8 mouse cellular contexts compared by ENCODE assay signal in genomic region chr8:84979599-84980421, GRCm38 (mm10). TPM values are rescaled to one million over a fixed set of nuclear protein-coding genes. Genes with fewer than 3 reads are reported as not detected.
DNase-seq lines count a peak whose midpoint lies in the region; ATAC-seq lines count a peak whose summit lies in the region.

No protein-coding gene starts in this region.

- peak overlapping the region; percentile 83 for H3K9ac ChIP-seq in heart, embryonic 14.5 days (ENCODE audit: low read length)
- peak overlapping the region; percentile 96 for H3K9ac ChIP-seq in liver, embryonic 13.5 days
- peak overlapping the region; percentile 22; the same call in 1 of the 2 replicates for H3K9ac ChIP-seq in stomach, embryonic 15.5 days

- WGBS in heart, embryonic 14.5 days: 3% methylated on average over 42 of the region's 42 CpGs
- 5% methylated on average over 38 of the region's 42 CpGs for WGBS in liver, embryonic 13.5 days (ENCODE audit: insufficient replicate concordance)
- 5% methylated on average over 42 of the region's 42 CpGs for WGBS in stomach, embryonic 15.5 days

- H3K36me3 ChIP-seq in heart, embryonic 14.5 days (ENCODE audit: control insufficient read depth, insufficient read depth, low read length): peaks cover 4% of the 10 kb centered on the region
- H3K36me3 ChIP-seq in liver, embryonic 13.5 days: peaks cover 5% of the 10 kb centered on the region
- H3K36me3 ChIP-seq in stomach, embryonic 15.5 days: no peaks in the 10 kb centered on the region

- H3K4me3 ChIP-seq in heart, embryonic 14.5 days (ENCODE audit: control insufficient read depth in 1 of 2, insufficient read depth in 1 of 2, low read depth in 1 of 2, low read length in 2 of 2): peak overlapping the region; percentile 43 to 62
- H3K4me3 ChIP-seq in liver, embryonic 13.5 days (replicated peaks): peak overlapping the region; percentile 76
- peak overlapping the region; percentile 67 for H3K4me3 ChIP-seq in stomach, embryonic 15.5 days (replicated peaks)

- H3K4me2 ChIP-seq in heart, embryonic 14.5 days (ENCODE audit: low read length): peak overlapping the region; percentile 96
- peak overlapping the region; percentile 99 for H3K4me2 ChIP-seq in liver, embryonic 13.5 days
- H3K4me2 ChIP-seq in stomach, embryonic 15.5 days: peak overlapping the region; percentile 99

- H3K4me1 ChIP-seq in heart, embryonic 14.5 days (ENCODE audit: control insufficient read depth in 2 of 2, insufficient read depth in 2 of 2, low read length in 2 of 2): peaks cover 35 to 55% of the 10 kb centered on the region in 2 experiments
- H3K4me1 ChIP-seq in liver, embryonic 13.5 days (replicated peaks): peaks cover 99% of the 10 kb centered on the region
- H3K4me1 ChIP-seq in stomach, embryonic 15.5 days: peaks cover 69% of the 10 kb centered on the region

- H3K27ac ChIP-seq in heart, embryonic 14.5 days (replicated peaks in 1 of 2; ENCODE audit: control insufficient read depth in 1 of 2, insufficient read depth in 1 of 2, low read depth in 2 of 2, low read length in 2 of 2): peak overlapping the region; percentile 11 to 89; a peak in 3 of 4 replicates
- peak overlapping the region; percentile 99 for H3K27ac ChIP-seq in liver, embryonic 13.5 days
- peak overlapping the region; percentile 95 for H3K27ac ChIP-seq in stomach, embryonic 15.5 days

- H3K27me3 ChIP-seq in heart, embryonic 14.5 days (ENCODE audit: control insufficient read depth, insufficient read depth, low read length): no peaks in the 10 kb centered on the region
- no peaks in the 10 kb centered on the region for H3K27me3 ChIP-seq in liver, embryonic 13.5 days
- no peaks in the 10 kb centered on the region for H3K27me3 ChIP-seq in stomach, embryonic 15.5 days (replicated peaks)

- ATAC-seq in CD4-positive, CD25-positive, alpha-beta regulatory T cell, adult 4 months: peak; percentile 29
- peak; percentile 15 for ATAC-seq in heart, embryonic 14.5 days (ENCODE audit: insufficient number of reproducible peaks, insufficient read depth, low FRiP score, low read depth)
- peak; percentile 29 for ATAC-seq in liver, embryonic 13.5 days (ENCODE audit: low read depth)
- peak; percentile 43 for ATAC-seq in stomach, embryonic 15.5 days (ENCODE audit: insufficient read depth, low FRiP score, low read depth)

- DNase-seq in c-Kit-negative CD71-positive TER-119-positive erythroid progenitor cells, embryonic 14.5 days (ENCODE audit: low read depth, low spot score): peak; percentile 85
- peak; percentile 89 for DNase-seq in fibroblast of lung, adult 2 months (ENCODE audit: low read depth)
- DNase-seq in kidney, postnatal 14 days: peak; percentile 96
- DNase-seq in liver, embryonic 13.5 days: peak; percentile 87
- DNase-seq in natural killer cell, adult 2 months (ENCODE audit: low spot score in 2 of 2): peak; percentile 97

- no peaks in the 10 kb centered on the region for H3K9me3 ChIP-seq in heart, embryonic 14.5 days (ENCODE audit: control insufficient read depth, low read length)
- H3K9me3 ChIP-seq in liver, embryonic 13.5 days (replicated peaks): no peaks in the 10 kb centered on the region
- no peaks in the 10 kb centered on the region for H3K9me3 ChIP-seq in stomach, embryonic 15.5 days

RNA-seq across cellular contexts. Expression of gene Junb, which starts 1.3 kb away (rescaled TPM):
- 10 to 100 TPM; 18.9 to 29.4 TPM for polyA plus RNA-seq in CD4-positive, CD25-positive, alpha-beta regulatory T cell, adult 4 months (2017; shearing (Covaris generic))
- polyA plus RNA-seq in heart, embryonic 14.5 days (2014; fragmentation: Nextera tagmentation; extraction: Ambion mirVana): 10.1 and 10.9 TPM in 2 replicates
- polyA plus RNA-seq in liver, embryonic 13.5 days (2015; fragmentation: Nextera tagmentation; extraction: Ambion mirVana): 12.2 and 15.3 TPM in 2 replicates
- polyA plus RNA-seq in stomach, embryonic 15.5 days (2015; fragmentation: Nextera tagmentation; extraction: Ambion mirVana): 33.4 and 49.6 TPM in 2 replicates

RNA-seq across cellular contexts. Expression of gene Rnaseh2a, which starts 10.2 kb away (rescaled TPM):
- 100 to 1,000 TPM in 1 of 2 experiments, 10 to 100 TPM in 1; 78.9 to 109 TPM for polyA plus RNA-seq in CD4-positive, CD25-positive, alpha-beta regulatory T cell, adult 4 months (2017; shearing (Covaris generic))
- 71.8 and 80.8 TPM in 2 replicates for polyA plus RNA-seq in heart, embryonic 14.5 days (2014; fragmentation: Nextera tagmentation; extraction: Ambion mirVana)
- polyA plus RNA-seq in liver, embryonic 13.5 days (2015; fragmentation: Nextera tagmentation; extraction: Ambion mirVana): 130 TPM in 2 replicates
- polyA plus RNA-seq in stomach, embryonic 15.5 days (2015; fragmentation: Nextera tagmentation; extraction: Ambion mirVana): 112 and 113 TPM in 2 replicates

RNA-seq across cellular contexts. Expression of gene Prdx2, which starts 10.4 kb away (rescaled TPM):
- polyA plus RNA-seq in CD4-positive, CD25-positive, alpha-beta regulatory T cell, adult 4 months (2017; shearing (Covaris generic)): 100 to 1,000 TPM; 213 to 298 TPM
- polyA plus RNA-seq in heart, embryonic 14.5 days (2014; fragmentation: Nextera tagmentation; extraction: Ambion mirVana): 792 and 804 TPM in 2 replicates
- polyA plus RNA-seq in liver, embryonic 13.5 days (2015; fragmentation: Nextera tagmentation; extraction: Ambion mirVana): 1,982 and 2,114 TPM in 2 replicates
- 637 and 677 TPM in 2 replicates for polyA plus RNA-seq in stomach, embryonic 15.5 days (2015; fragmentation: Nextera tagmentation; extraction: Ambion mirVana)

RNA-seq across cellular contexts. Expression of gene Gm49661, which starts 10.6 kb away (rescaled TPM):
- polyA plus RNA-seq in CD4-positive, CD25-positive, alpha-beta regulatory T cell, adult 4 months (2017; shearing (Covaris generic)): not detected
- not detected in 2 replicates for polyA plus RNA-seq in heart, embryonic 14.5 days (2014; fragmentation: Nextera tagmentation; extraction: Ambion mirVana)
- not detected in 2 replicates for polyA plus RNA-seq in liver, embryonic 13.5 days (2015; fragmentation: Nextera tagmentation; extraction: Ambion mirVana)
- not detected in 2 replicates for polyA plus RNA-seq in stomach, embryonic 15.5 days (2015; fragmentation: Nextera tagmentation; extraction: Ambion mirVana)

RNA-seq across cellular contexts. Expression of gene Hook2, which starts 10.6 kb away (rescaled TPM):
- 1 to 10 TPM; 4.2 to 5.6 TPM for polyA plus RNA-seq in CD4-positive, CD25-positive, alpha-beta regulatory T cell, adult 4 months (2017; shearing (Covaris generic))
- polyA plus RNA-seq in heart, embryonic 14.5 days (2014; fragmentation: Nextera tagmentation; extraction: Ambion mirVana): 5.0 and 5.1 TPM in 2 replicates
- polyA plus RNA-seq in liver, embryonic 13.5 days (2015; fragmentation: Nextera tagmentation; extraction: Ambion mirVana): 7.2 and 7.4 TPM in 2 replicates
- 46.3 and 51.1 TPM in 2 replicates for polyA plus RNA-seq in stomach, embryonic 15.5 days (2015; fragmentation: Nextera tagmentation; extraction: Ambion mirVana)

Comparison
In these comparisons a context has a peak if more than half of its experiments do, and no peak if none do; other contexts are left out.
1. Peak in every context shown above with its lines: DNase-seq, ATAC-seq, H3K4me3 ChIP-seq and H3K27ac ChIP-seq.
2. H3K9ac ChIP-seq: peak in every context shown above with its lines; median percentile 96 in liver, embryonic 13.5 days; 83 in heart, embryonic 14.5 days; 22 in stomach, embryonic 15.5 days.